Mouse (Mus musculus) left cerebral cortex, postnatal 4 days (tissue): ENCODE measurements around the gene Cenpf. TPM values are rescaled to one million over a fixed set of nuclear protein-coding genes. Genes with fewer than 3 reads are reported as not detected.

ENCODE experiments used
- DNase-seq: peaks from one replicate; pipeline ENCODE4 v3.0.0-alpha.2; 2022
- intact Hi-C: fragments of 180-260 bp; cut with DNase I; formaldehyde crosslinking; loops from one replicate; pipeline ENCODE4 v1.15.1; 2025
- total RNA-seq, 2 experiments: library from RNA; stranded (reverse); gene quantifications; 2 replicates each; pipeline ENCODE4 v1.2.3; 2021

Cenpf gene
- total RNA-seq, 2 experiments from 2014 or later: 7.2 to 8.1 TPM

DNA sequence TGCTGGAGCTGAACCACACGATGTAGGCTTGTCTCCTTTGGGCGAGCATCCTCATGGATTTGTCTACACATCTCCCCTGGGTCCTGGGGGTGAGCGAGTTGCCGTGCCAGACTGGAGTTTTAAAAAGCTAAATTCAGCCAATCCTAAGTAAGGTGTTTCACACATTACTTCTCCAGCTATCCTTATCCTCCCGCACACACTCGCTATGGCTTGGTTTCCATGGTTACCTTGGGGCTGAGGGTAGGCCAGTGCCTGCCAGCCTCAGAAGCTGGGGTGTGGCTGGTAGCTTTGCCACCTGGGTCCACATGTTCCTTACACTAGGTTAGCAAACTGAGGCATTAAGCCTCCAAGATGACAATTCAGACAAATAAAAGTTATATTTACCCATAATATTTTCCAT lies 48.3 kb downstream of the Cenpf start:
- DNase-seq: no peak
- intact Hi-C loops: no loop called here

DNA sequence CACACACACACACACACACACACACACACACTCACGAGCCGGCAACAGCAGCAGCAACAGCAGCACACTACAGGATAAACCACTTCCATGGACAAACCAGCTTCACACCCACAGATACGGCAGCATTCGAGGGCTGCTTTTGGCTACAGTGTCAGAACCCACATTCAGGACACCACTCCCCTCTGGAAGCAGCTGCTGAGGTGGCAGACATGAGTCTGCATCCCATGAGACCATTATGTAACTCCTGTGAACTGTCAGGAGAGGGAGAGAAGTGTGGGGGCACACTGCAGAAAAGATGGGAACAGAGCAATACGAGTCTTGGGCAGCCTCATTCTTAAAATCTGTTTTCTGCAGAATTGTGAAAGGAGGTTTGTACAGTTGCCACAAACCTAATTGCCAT lies 54.1 kb downstream of the Cenpf start:
- DNase-seq: no peak
- intact Hi-C loops: loop anchor here (5.0 kb wide), 1 partner anchor 606 kb away; no protein-coding TSS in a partner anchor

DNA sequence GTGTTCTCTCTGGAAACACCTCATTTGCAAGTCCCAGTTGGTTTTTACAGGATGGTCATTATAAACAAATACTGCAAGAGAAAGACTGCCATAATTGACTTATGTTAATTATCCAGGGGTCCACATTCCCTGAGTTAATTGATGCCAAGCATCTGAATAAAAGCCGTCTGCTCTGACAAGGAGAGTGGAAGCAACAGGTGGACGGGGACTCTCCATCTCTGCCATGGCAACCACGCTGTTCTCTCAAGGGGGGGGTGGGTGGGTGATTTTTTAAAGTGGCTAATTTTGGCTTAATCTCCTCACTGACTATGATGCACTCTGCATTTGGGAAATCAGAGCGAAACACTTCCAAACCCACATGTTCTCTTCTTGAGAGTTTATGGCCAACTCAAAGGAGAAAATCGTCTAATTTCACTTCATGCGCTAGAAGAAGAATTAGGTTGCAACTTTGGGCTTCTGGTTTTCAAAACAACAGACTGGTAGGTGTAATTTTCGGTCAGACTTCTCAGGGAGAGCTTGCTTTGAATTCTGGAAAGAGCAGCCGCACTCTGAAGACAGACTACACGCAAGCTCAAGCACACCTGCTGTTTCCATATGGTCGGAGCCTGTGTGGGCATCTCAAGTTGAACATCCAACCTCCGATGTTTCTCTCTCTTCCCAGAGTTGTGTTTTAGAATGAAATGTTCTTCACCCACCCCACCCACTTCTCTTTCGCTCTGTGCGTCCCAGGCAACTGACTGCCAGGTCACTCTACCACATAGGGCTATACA lies 55.8 kb downstream of the Cenpf start:
- DNase-seq: no peak
- intact Hi-C loops: loop anchor here (5.0 kb wide), 1 partner anchor 605 kb away; no protein-coding TSS in a partner anchor

DNA sequence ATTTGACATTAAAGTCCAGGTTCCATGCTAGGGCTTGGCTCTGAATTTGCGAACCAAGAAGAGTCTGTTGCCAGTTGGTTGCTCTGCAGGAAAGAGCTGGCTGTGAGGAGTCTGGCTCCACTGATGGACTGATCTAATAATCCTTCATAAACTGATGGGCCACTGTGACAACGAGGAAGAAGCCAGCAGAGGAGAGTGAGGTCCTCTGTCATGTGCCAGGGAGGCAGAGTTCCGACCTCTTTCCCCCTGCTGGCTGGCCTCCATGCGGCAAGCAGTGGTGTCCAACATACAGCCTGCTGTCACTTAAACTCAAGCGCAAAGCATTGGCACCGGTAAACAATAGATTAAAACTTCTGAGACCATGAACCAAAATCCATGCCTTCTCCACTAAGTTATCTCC lies 57.9 kb downstream of the Cenpf start:
- peak; percentile 22 for DNase-seq
- intact Hi-C loops: loop anchor here (5.0 kb wide), 1 partner anchor 603 kb away; no protein-coding TSS in a partner anchor

DNA sequence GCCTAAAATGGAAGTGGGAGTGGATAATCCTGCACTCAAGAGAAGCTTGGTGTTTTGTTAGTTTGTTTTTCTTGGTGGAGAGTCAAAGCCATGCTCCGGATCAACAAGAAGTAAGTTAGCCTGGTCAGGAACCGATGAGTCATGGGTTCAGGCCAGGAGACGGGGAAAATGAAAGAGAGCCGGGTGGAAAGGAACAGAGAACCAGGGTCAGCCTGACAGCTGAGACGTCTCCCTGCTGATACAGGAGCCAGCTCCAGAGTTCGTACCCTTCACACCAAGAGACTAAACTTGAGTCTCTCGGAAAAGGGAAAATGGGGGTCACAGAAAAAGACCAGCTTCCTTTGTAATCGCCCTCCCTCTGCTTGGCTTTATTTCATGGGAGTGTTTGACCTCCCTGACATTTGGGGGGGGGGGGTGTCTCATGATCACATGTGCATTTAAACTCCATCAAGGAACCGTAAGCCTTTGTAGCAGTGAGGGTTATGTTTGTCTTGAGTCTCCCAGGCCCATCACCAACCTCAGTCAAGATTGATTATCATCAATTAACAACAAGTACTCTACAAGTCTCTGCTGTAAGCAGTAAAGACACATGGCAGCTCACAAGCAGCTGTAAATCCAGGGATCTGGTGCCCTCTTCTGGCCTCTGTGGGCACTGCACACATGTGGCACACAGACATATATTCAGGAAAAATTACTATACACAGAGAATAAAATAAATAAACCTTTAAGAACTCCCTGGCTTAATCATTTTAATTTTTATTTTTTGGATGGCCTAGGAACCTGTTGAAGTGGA lies 59.7 kb downstream of the Cenpf start:
- intact Hi-C loops: no loop called here
- peak; percentile 82 for DNase-seq

DNA sequence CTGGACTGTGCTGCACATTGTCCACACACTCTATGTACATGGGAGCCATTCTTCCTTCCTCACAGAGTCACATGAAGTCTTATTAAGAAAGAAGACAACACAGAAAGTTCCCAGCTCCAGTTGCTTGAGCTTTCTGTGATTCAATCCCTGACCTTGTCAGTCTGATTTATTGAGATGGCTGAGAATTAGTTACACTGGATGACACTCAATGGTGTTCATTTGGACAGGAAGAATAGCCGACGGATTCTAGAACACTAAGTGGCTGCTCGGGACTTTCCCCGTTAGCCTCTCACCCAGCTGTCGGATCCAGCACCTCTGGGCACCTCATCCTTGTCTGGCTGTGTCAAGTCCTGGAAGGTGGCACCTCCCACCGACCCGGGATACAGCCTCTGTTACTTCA lies 63.1 kb downstream of the Cenpf start:
- intact Hi-C loops: no loop called here
- no peak for DNase-seq

DNA sequence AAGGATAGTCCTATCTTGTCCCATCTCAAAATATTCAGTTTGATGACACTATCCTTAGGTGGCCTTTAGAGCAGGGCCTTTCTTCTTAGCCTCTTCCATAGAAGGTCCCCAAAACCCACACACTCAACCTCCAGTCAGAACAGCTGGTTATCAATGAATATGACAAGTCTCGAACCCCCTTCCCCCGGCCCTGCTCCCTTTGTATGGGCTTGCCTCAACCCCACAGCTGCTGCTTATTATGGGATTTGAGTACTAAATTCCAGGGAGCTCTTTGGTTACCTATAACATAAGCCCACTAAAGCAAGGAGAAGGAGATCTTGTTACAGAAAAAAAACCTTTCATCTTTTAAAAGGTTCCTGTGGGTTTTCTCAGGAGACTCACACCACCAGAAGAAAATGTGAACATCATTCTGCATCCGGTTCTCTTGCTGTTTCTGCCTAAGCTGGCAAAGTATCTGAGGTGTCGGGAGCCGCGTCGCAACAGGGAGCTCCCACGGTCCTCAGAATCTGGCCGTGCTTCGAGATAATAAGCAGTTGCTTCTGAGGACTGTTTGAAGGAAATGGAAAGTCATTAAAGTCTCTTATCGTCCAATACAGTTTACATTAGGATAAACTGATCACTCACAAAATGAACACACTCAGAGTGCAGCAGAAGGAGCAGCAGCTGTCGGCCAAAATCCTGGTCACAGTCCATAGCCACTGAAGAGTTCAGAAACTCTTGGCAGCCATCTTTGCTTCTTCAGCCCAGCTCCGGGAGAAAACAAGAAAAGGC lies 68.7 kb downstream of the Cenpf start:
- intact Hi-C loops: no loop called here
- peak; percentile 17 for DNase-seq

DNA sequence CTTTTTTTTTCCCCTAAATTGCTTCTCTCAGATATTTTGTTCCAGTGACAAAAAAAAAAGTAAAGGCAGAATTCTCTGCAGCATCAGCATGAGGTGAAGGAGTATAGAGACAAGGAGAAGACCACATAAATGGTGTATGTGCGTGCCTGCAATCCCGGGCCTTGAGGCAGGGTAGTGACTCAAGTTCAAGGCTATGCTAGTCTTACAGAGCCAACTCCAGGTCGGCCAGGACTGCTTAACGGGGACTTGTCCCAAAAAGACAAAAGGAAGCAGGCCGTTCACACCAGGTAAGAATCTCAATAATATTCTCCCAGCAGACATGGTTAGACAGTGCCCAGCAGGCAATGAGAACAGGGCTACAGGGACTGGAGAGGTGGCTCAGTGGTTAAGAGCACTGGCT lies 70.5 kb downstream of the Cenpf start:
- intact Hi-C loops: no loop called here

DNA sequence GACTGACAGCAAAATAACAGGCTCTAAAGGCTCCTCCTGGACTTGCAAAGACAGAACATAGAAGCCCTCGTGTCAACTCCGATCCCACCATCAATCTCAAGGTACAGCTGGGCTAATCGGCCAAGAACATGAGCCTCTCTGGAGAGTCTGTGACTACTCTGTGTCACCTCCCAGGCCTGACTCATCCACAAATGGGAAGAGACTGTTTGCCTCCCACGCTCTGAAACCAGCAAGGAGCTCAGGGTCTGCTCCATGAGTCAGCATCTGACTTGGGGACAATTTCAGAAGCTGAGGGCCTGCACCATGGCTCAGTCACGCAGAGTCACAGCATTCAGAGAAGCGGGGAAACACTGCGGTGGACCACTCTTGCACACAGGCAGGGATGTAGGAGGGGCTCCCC lies 72.6 kb downstream of the Cenpf start:
- no peak for DNase-seq
- intact Hi-C loops: no loop called here

More for the DNA sequence above, 70.5 kb downstream of the Cenpf start:
- DNase-seq: no peak

DNA sequence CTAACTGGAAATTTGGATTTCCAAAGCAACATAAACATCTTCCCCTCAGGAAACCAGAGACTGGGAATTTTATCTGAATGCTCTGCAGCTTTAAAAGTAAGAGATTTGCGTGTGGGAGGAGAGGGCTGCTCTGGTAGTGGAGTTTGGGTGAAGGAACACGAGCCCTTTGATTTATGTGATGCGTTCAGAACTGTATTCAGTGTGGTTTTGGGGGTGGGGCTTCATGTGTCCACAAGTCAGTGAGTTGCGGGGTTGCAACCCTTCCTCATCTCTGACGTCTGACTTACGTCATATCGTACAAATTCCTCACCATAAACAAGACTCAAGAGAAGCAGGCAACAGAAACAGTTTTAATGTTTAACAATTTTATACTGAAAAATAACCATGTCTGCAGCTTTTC lies 74.8 kb downstream of the Cenpf start:
- intact Hi-C loops: no loop called here

DNA sequence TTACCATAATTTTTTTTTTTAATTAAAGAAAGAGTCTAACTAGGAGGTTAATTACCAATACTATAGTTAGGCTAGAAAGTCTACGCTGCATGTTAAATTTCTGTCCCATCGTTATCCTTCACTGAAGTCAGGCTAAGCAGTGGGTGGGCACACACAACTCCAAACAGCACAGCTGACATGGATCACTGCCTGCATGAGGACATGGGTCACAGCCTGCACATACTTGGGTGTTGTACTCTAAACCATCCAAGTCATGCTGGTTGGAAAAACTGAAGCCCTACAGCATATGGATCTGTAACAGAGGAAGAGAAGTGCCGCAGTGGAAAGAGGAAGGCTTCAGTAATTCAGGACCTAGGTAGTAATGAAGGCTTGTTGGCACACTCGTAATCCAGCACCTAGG lies 76.1 kb downstream of the Cenpf start:
- intact Hi-C loops: no loop called here
- DNase-seq: no peak

More for the DNA sequence above, 74.8 kb downstream of the Cenpf start:
- no peak for DNase-seq

DNA sequence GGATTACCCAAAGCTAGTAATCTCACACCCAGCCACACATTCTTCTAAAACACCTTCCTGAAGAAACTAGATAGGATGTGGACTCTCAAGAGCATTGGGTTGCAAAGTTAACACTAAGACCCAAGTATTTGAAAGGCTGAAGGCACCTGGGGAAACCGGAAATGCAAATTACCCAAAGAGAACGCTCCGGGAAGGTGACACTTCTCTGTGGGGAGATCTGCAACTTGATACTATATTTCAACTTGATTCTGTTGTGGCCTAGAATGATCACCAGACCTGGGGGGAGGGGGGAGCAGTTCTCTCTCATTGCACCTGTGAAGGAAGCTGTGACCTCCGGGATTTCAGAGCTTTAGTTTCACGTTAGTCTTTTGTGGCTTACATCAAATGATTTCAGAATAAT lies 79.2 kb downstream of the Cenpf start:
- DNase-seq: no peak
- intact Hi-C loops: no loop called here

DNA sequence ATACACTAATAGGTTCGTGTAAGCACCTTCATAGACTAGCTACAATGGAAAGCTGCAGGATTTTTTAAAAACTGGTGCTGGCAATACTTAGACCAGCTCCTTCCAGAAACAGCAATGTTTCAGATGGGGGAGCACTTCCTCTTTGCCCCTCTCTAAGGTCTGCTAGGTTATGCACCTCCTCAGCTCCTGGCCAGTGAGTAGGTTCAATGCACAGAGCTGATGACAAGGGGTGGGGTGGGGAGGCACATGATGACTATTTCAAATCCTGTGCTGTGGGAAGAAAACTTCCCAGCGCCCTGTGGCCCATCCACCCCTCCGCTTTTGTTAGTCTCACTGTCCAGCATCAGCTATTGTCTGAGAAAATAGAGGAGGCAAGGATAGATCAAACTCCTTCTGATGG lies 79.8 kb downstream of the Cenpf start:
- intact Hi-C loops: no loop called here
- no peak for DNase-seq

DNA sequence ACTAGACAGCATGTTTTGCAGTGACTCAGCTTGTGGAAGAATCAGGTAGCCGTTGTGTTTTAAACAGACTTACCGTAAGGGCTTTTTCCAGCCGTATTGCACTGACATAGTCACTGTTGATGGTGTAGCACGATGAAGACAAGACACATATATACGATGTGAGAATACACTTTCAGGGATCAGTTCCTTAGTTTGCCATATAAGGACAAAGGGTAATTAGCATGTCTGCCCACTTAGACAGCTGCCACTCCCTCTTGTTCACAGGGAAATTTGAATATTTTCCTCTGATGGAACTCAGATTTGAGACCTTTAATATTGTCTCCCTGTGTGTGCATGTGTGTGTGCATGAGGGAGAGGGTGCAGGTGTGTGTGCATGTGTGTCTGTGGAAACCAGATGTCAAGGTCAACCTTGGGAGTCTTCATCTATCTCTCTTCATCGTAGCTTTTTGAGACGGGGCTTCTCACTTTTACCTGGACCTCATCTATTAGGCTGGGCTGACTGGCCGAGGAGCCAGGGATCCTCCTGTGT lies 82.2 kb downstream of the Cenpf start:
- no peak for DNase-seq
- intact Hi-C loops: no loop called here

DNA sequence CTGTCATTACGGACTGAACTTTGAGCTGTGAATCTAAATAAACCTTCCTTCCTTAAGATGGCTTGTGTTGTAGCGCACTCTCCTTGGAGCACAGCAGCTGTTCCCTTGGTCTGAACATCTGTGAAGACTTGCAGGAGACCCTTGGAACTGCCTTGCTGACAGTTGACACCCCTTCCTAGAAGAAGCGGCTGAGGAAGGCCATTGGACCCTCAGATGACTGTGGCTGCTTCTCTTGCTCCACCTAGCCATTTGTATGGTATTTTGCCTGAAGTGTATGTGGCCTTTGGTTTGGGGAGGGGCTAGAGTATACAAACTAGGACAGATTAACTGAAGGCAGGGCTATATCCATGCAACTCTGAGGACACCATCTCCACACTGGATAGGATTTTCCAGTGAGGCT lies 90.8 kb downstream of the Cenpf start:
- DNase-seq: no peak

More for the DNA sequence above, 90.8 kb downstream of the Cenpf start:
- intact Hi-C loops: no loop called here

Other genes starting within 250 kb of the Cenpf start
- gene Ptpn14, start 40.2 kb upstream of the Cenpf start, total RNA-seq: 1 to 10 TPM; 6.4 to 6.5 TPM
- gene Smyd2, start 234.3 kb upstream of the Cenpf start, total RNA-seq: 100 to 1,000 TPM; 120 to 128 TPM